Mouse (Mus musculus) layer of hippocampus, adult 18-20 months (tissue): ENCODE measurements around the gene Tent5b. TPM values are rescaled to one million over a fixed set of nuclear protein-coding genes. Genes with fewer than 3 reads are reported as not detected.

Source experiments
- DNase-seq, 2 experiments: peaks; one replicate each; pipeline ENCODE4 v3.0.0; 2022; ENCODE audit warnings: low spot score in 2 of 2
- long read RNA-seq: library from polyadenylated mRNA; stranded (forward); transcript quantifications from one replicate; pipeline ENCODE4 v2.0.0, GENCODE M21; 2021
- total RNA-seq, 2 experiments: library from RNA; stranded (reverse); gene quantifications; 2 replicates each; pipeline ENCODE4 v1.2.3; 2021

Gene Tent5b
- not detected for total RNA-seq
- long read RNA-seq: 0 reads

- peak; percentile 91 to 96 for DNase-seq
Measured at GRCm38 (mm10) chr4:133479458-133480184, at the start of gene Tent5b. TSS of gene Tent5b (plus strand) at chr4:133480132.

GRCm38 (mm10) chr4:133431508-133431907, 48.4 kb upstream of the Tent5b start:
- DNase-seq: no peak

GRCm38 (mm10) chr4:133432560-133433171, 47.3 kb upstream of the Tent5b start:
- DNase-seq: peak; percentile 65 to 69

- no peak for DNase-seq
Measured at GRCm38 (mm10) chr4:133435921-133436320, 44.0 kb upstream of the Tent5b start.

GRCm38 (mm10) chr4:133439460-133440376, 40.2 kb upstream of the Tent5b start:
- peak; percentile 41 to 56 for DNase-seq

GRCm38 (mm10) chr4:133440377-133440795, 39.5 kb upstream of the Tent5b start:
- no peak for DNase-seq

- no peak for DNase-seq
Measured at GRCm38 (mm10) chr4:133442194-133442593, 37.7 kb upstream of the Tent5b start.

GRCm38 (mm10) chr4:133443085-133443484, 36.8 kb upstream of the Tent5b start:
- no peak for DNase-seq

- no peak for DNase-seq
Measured at GRCm38 (mm10) chr4:133445727-133446126, 34.2 kb upstream of the Tent5b start.

- DNase-seq: no peak
Measured at GRCm38 (mm10) chr4:133447366-133447765, 32.6 kb upstream of the Tent5b start.

GRCm38 (mm10) chr4:133447967-133448366, 32.0 kb upstream of the Tent5b start:
- DNase-seq: no peak

- DNase-seq: no peak
Measured at GRCm38 (mm10) chr4:133448708-133449388, 31.1 kb upstream of the Tent5b start.

GRCm38 (mm10) chr4:133449726-133450125, 30.2 kb upstream of the Tent5b start:
- DNase-seq: peak in 1 of 2 experiments; percentile 39

- peak; percentile 67 to 87 for DNase-seq
Measured at GRCm38 (mm10) chr4:133451536-133451935, 28.4 kb upstream of the Tent5b start.

- DNase-seq: no peak
Measured at GRCm38 (mm10) chr4:133452433-133452832, 27.5 kb upstream of the Tent5b start.

- DNase-seq: no peak
Measured at GRCm38 (mm10) chr4:133458044-133458443, 21.9 kb upstream of the Tent5b start.

GRCm38 (mm10) chr4:133460006-133460405, 19.9 kb upstream of the Tent5b start:
- no peak for DNase-seq

GRCm38 (mm10) chr4:133460796-133461325, 19.1 kb upstream of the Tent5b start:
- DNase-seq: no peak

GRCm38 (mm10) chr4:133461362-133461761, 18.6 kb upstream of the Tent5b start:
- DNase-seq: no peak

- no peak for DNase-seq
Measured at GRCm38 (mm10) chr4:133463184-133463583, 16.7 kb upstream of the Tent5b start.

- DNase-seq: peak; percentile 57 to 77
Measured at GRCm38 (mm10) chr4:133468080-133468479, 11.9 kb upstream of the Tent5b start.
